Mouse (Mus musculus) c-Kit-positive CD71-negative TER-119-negative erythroid progenitor cells, embryonic 14.5 days (primary cell): ENCODE results near the gene Olfr522.

ENCODE experiments used
- DNase-seq: peaks from one replicate; pipeline ENCODE4 v3.0.0-alpha.2; 2013; ENCODE audit warnings: low read depth

The Olfr522 gene

DNA sequence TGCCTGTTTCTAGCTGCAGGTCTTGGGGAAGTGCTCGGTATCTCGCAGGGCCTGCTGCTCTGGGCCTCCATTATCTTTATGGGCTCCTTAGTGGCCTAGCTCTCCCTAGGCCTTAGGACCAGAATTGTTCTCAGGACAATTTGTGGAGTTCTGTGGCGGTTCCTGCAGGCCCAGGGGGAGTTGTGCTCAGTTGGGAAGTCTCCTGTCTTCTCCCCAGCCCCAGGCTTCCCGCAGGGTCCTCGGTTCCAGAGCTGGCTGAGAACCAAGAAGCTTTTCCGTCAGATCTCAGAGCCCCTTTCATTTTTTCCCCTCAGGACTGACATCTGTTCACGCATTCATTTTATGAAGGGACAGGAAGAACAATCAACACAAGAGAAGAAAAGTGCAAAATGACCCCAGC, at the start of gene Olfr522:
Gene Olfr522 (minus strand): TSS at position 101 of the 400 bp plus-strand sequence.
- DNase-seq, result no peak

GRCm38 (mm10) chr7:140213841-140214240, 49.3 kb upstream of the Olfr522 start:
- no peak for DNase-seq

- DNase-seq, result peak; percentile 28
Measured at GRCm38 (mm10) chr7:140208677-140209076, 44.1 kb upstream of the Olfr522 start.

DNA sequence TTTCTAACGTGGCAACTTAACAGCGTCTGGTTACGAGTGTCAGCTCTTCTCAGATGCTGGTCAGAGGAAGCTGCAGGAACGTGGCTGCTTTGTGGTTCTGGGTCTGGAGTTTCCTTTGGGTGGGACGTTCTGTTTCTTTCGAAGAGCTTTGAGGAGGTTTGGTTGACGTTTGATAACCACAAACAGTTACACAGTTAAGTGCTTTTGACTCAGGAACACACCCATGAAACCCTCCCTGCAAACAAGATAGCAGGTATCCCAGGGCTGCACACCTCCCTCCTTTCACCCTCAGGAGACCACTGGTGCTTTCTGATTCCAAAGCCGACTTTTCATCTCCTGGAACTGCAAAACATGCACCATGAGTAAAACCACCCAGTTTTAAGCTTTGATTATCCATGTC, 43.6 kb upstream of the Olfr522 start:
- DNase-seq, result peak; percentile 9

DNA sequence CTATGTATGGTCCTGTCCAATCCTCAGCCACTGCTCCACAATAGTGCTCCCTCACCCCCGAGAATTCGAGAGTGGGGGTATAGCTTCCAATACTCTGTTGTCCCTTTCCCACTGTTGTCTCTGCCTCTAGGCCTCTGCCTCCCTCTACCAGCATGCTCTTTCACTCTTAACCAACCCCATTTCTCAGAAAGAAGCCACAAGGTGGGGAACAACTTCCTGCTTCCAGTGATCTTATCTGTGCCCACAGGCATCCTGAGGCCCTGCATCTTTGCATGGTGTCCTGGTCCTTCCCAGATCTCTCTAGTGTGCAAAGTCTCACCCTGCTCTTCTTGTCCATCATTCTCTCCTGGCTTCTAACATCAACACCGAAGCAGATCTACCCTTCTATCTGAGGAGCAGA, 42.3 kb upstream of the Olfr522 start:
- DNase-seq, result no peak

DNA sequence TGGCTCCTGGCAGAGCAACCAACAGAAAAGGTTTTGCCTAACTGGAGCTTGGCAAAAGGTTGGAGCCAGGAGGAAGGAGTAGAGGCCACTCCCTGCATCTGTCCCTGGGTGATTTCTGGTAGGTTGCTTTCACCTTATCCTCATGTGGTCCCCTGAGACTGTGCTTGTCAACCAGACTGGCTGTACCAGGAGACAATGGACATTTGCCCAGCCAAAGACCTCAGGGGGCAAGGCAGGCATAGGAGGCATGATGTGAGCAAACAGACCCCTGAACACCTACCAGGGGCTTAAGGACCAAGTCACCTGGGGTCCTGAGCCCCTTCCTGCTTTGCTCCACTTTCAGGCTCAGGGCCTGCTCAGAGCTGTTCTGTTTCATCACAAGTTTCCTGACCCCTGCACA, 41.3 kb upstream of the Olfr522 start, which contains the start of gene Olfr524:
Gene Olfr524 (minus strand): TSS at position 101 of the 400 bp plus-strand sequence.
- no peak for DNase-seq

DNA sequence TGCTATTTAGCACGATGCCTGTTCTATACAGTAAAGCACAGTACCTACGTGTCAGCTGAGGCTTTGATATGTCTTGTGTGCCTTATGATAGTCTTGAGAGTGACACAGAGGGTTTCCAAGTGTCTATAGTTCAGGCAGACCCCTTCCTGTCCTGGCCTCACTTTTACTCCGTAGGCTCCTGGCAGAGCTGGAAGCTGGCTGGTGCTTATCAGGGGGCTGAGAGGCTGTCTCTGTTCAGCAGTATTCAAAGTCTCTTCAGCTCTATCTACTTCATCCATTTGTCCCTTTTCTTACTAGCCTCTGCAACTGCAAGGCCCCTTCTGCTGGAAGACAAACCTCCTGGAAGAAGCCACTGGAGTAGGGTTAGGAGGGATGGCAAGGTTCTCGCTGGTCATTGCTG, 36.5 kb upstream of the Olfr522 start:
- DNase-seq, result no peak

- no peak for DNase-seq
Measured at GRCm38 (mm10) chr7:140196002-140196401, 31.4 kb upstream of the Olfr522 start.

GRCm38 (mm10) chr7:140194031-140194430, 29.5 kb upstream of the Olfr522 start:
- DNase-seq, result no peak

DNA sequence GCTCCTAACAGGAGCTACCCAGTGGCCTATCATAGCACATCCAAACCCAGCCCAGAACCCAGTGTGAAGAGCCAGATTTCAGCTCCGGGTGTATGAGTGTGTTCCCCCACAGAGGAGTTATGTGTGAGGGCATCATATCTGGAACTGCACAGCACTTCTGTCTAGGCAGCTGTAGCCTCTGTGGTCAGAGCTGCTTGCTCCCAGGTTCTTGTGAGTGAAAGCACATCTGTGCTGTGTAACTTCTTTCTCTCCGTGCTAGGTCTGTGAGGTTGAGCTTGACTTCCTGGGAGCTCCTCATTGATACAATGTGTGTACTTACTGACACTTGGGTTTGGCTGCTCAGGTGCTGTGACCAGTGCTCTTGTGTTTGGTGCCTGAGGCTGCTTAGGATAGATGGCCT, 28.3 kb upstream of the Olfr522 start:
- DNase-seq, result no peak

GRCm38 (mm10) chr7:140192445-140192844, 27.9 kb upstream of the Olfr522 start:
- DNase-seq, result no peak

- DNase-seq, result no peak
Measured at GRCm38 (mm10) chr7:140190435-140190834, 25.9 kb upstream of the Olfr522 start.

DNA sequence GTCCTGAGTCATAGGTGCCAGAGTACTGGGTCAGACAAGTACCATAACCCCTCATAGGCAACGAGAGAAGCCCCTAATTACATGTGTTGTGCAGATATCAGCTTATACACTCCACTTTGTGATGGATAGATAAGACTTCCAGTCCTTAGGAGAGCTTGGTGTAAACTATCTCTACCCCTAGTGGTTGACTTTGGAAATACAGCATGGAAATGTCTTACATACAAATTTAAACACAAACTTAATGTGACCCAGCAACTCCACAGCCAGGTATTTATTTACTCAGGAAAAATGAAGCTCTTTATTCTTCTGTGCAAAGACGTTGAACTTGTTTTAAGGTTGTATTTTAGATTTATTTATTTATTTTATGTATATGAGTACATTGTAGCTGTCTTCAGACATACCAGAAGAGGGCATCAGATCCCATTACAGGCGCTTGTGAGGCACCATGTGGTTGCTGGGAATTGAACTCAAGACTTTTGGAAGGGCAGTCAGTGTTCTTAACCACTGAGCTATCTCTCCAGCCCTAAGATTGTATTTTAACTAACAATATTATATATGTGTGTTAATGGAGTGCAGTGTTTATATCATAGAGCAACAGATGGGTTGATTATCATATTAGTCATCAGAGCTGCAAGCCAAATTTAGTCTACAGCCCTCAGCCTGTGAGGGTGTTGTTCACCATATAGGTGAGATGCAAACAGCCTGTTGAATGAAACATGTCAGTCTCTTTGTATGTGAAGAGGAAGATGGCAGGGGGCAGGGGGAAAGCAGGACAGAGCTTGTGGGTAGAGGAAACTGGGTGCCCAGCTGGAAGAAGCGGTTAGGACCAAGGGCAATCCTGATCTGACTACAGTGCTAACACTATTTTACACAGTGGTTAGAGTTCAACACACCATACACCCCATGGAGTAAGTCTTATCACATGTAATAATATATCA, 24.1 kb upstream of the Olfr522 start:
- DNase-seq, result peak; percentile 49

DNA sequence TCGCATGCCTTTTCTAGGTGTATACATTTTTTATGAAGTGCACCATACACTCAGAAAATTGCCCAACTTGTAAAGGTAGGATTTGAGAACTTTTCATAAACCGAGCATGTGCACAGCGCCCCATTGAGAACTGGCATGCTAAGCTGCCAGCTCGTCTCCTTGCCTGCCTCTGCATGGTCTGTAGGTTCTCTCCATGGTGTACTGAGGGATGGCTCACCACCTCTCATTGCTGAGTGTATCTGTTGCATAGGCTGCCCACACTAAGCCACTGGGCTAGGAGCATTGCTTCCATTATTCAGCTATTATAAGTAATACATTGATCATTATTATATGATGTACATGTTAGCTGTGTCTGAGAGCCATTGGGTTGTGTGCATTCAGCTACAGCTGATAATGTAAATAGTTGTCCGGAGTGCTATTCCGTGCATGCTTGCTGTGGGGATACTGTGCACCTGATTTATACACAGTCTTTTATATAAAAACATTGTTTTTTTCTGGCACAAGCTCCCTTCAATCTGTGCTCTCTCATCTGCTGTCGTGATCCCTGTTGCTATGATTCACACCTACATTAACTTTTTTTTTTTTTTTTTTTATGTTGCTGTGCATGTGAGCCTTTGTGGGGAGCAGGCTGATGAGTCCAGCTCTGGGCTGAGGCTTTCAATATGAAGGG, 23.3 kb upstream of the Olfr522 start:
- DNase-seq, result no peak

DNA sequence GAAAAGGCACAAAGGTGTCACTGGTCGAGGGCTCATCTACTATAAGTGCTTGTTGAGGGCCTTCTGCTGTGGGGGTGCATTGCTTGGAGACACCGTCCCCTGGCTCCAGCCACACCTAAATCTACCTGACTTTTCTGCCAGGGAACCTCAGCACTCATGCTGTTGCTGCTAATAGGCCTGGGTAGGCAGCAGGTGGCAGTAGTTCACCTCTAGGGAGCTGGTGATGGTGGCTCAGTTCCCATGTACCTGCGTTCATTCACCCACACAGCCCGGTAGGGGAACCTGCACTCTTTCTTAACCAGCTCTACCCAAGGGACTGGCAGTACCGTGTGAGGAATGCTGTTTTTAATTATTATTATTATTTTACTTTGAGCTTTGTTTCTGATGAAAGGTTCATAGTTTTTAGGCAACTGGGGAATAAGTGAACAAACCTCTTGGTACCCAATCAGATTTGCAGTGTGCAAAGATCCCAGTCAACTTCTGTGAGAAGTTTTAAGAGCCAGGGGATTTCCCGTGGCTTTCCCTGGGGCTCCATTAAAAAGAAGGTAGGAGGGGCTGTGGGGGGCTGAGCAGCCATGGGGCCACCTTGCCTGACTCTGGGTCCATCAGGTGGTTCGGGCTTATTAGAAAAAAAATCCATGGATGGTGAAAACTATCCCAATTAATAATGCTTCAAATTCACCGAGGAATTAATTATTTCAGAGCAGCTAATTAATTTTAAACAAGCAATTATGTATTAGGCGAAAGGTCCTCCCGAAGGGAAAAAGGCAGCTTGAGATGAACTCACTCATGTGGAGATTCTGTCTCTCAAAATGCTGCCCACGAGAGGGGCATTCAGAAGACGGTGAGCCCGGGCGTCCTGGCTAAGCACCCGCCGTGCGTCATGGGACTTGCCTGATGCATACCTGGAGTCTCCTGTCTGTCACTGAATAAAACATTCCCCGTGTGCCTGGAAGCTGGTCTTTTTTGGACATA, 22.4 kb upstream of the Olfr522 start:
- peak; percentile 12 for DNase-seq

DNA sequence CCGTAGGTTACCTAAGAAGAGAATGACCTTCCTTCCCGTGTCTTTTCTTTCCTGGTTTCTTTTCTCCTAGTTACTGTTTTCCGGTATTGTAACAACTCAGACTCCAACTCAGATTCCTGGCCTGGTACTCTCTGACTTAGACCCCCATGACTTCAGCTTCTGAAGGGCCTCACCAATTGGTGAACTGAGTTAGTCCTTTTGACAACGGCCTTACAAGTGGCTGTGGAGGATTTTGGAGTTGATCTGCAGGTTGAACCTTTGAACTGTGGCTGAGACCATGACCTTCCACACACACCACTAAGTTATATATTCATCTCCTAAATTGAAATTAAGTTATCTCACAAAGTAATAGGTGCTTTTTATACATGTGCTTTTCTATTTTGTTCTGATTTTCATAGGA, 19.6 kb upstream of the Olfr522 start:
- DNase-seq, result no peak

- no peak for DNase-seq
Measured at GRCm38 (mm10) chr7:140180692-140181091, 16.1 kb upstream of the Olfr522 start.

DNA sequence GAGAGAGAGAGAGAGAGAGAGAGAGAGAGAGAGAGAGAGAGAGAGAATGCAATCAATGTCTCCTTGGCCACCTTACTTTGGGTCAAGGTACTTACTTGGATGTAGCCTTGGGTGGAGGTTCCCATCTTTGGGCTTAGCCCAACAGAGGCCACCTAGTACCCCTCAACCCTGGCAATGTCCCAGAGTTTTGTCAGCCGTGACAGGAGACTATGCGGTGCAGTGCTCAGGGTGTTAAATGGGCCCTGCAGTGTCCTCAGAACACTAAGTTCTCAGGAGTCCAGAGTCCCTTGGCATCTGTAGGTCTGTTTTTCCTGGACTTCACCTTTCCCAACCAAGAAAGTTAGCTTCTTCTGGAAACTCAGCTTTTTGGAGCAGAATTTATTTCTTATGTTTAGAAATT, 14.6 kb upstream of the Olfr522 start:
- DNase-seq, result no peak

- DNase-seq, result no peak
Measured at GRCm38 (mm10) chr7:140172936-140173335, 8.4 kb upstream of the Olfr522 start, which contains the start of gene Olfr523. Olfr523 (plus strand) TSS chr7:140173217.

- no peak for DNase-seq
Measured at GRCm38 (mm10) chr7:140170863-140171262, 6.3 kb upstream of the Olfr522 start.

DNA sequence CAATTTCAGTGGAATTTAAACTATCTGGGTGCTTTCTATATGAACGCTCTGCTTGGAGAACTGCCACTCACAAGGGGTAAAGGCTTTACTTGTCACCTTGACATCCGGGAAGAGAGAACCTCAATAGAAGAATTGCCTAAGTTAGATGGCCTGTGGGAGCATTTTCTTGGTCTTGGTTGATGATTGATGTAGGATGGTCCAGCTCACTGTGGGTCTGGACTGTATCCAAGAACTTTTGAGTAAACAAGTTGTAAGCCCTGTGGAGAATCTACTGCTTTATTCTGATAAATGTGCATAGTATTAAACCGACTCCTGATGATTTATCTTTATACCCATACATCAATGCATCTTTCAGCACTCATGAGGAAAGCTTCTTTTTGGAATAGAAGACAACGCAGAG, 4.8 kb upstream of the Olfr522 start:
- DNase-seq, result no peak

DNA sequence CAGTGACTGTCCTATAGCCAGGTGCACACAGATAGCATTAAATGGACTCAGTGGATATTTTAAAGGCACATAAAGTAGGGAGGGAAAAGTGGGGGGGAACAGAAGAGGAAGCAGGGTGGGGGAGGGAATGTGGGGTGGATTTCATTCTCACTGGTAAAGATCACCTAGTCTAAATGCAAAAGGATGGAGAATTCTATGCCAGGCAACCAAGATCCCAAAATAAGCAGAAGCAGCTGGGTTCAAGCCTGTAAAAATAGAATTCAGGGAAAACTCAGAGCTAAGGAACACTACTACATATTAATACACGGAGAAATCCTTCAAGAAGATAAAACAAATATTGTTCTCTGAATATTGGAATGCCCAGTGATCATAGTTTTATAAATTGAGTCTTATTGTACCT, 3.4 kb upstream of the Olfr522 start:
- no peak for DNase-seq
